Mouse (Mus musculus) monocyte, adult 5-6 weeks (primary cell): ENCODE data around the gene Sipa1. TPM values are rescaled to one million over a fixed set of nuclear protein-coding genes. Genes with fewer than 3 reads are reported as not detected.

Experiments used
- ATAC-seq: fragments of 153-309, 156-312 bp; replicated peaks from 2 replicates; pipeline ENCODE4 v1.8.0; 2017; ENCODE audit warnings: mild to moderate bottlenecking; ENCODE audit not compliant: low TSS enrichment, insufficient number of reproducible peaks, severe bottlenecking, poor library complexity, low FRiP score
- total RNA-seq: library from RNA; stranded (forward); fragments of 200-1000, 200-491, 200-594 nt; gene quantifications from 3 replicates; pipeline ENCODE4 v1.2.3, GENCODE M21; 2017

Sipa1 gene
- total RNA-seq, 1 experiment from 2014 or later = 83.8 TPM

- ATAC-seq = no peak
Observed at GRCm38 (mm10) chr19:5651502-5652274, 11.8 kb downstream of the Sipa1 start.

GRCm38 (mm10) chr19:5649298-5649741, 14.2 kb downstream of the Sipa1 start:
- peak; percentile 51 for ATAC-seq

GRCm38 (mm10) chr19:5648401-5649297, 14.9 kb downstream of the Sipa1 start:
- ATAC-seq = peak; percentile 86

GRCm38 (mm10) chr19:5647791-5648190, 15.7 kb downstream of the Sipa1 start:
- ATAC-seq = no peak

- no peak for ATAC-seq
Observed at GRCm38 (mm10) chr19:5646731-5647330, 16.7 kb downstream of the Sipa1 start.

GRCm38 (mm10) chr19:5645280-5645679, 18.2 kb downstream of the Sipa1 start:
- ATAC-seq = no peak

- no peak for ATAC-seq
Observed at GRCm38 (mm10) chr19:5641641-5642040, 21.9 kb downstream of the Sipa1 start.

- ATAC-seq = no peak
Observed at GRCm38 (mm10) chr19:5641021-5641420, 22.5 kb downstream of the Sipa1 start.

- ATAC-seq = no peak
Observed at GRCm38 (mm10) chr19:5640339-5640738, 23.2 kb downstream of the Sipa1 start.

GRCm38 (mm10) chr19:5638416-5639005, 25.0 kb downstream of the Sipa1 start:
- no peak for ATAC-seq

GRCm38 (mm10) chr19:5637069-5638047, 26.1 kb downstream of the Sipa1 start, which contains the start of gene Rela:
Rela (plus strand) TSS chr19:5637483.
- peak; percentile 83 for ATAC-seq

- peak; percentile 6 for ATAC-seq
Observed at GRCm38 (mm10) chr19:5636571-5637041, 26.9 kb downstream of the Sipa1 start.

GRCm38 (mm10) chr19:5636036-5636570, 27.4 kb downstream of the Sipa1 start:
- no peak for ATAC-seq

GRCm38 (mm10) chr19:5632120-5632519, 31.4 kb downstream of the Sipa1 start:
- ATAC-seq = no peak

GRCm38 (mm10) chr19:5629907-5630306, 33.6 kb downstream of the Sipa1 start:
- no peak for ATAC-seq

GRCm38 (mm10) chr19:5625311-5625710, 38.2 kb downstream of the Sipa1 start:
- peak; percentile 72 for ATAC-seq

GRCm38 (mm10) chr19:5621884-5622283, 41.6 kb downstream of the Sipa1 start:
- no peak for ATAC-seq
